Mouse (Mus musculus) liver, embryonic 16.5 days (tissue): ENCODE data around the gene Acvr1. TPM values are rescaled to one million over a fixed set of nuclear protein-coding genes. Genes with fewer than 3 reads are reported as not detected.

Experiments used
- ATAC-seq: fragments of 200-750 bp; cut with Nextera tagmentation; 2 replicates; pipeline ENCODE4 v1.8.0; 2017; ENCODE audit warnings: low read depth, mild to moderate bottlenecking, moderate number of reproducible peaks, moderate library complexity
- H3K27ac ChIP-seq: fragments of 300-500 bp; sonication (generic); 2 replicates; pipeline ENCODE4 v1.5.1; 2014; ENCODE audit warnings: mild to moderate bottlenecking, low read length
- H3K27me3 ChIP-seq: fragments of 300-500 bp; sonication (generic); 2 replicates; pipeline ENCODE4 v1.6.1; 2014; ENCODE audit warnings: low read depth, low read length, mixed read lengths; ENCODE audit not compliant: control insufficient read depth, insufficient read depth
- H3K36me3 ChIP-seq: fragments of 300-500 bp; sonication (generic); 2 replicates; pipeline ENCODE4 v1.6.1; 2014; ENCODE audit warnings: mild to moderate bottlenecking; ENCODE audit not compliant: control insufficient read depth, insufficient read depth
- H3K4me1 ChIP-seq: fragments of 300-500 bp; sonication (generic); 2 replicates; pipeline ENCODE4 v1.6.1; 2014; ENCODE audit warnings: low read depth, low read length, mixed read lengths; ENCODE audit not compliant: control insufficient read depth
- H3K4me2 ChIP-seq: fragments of 300-500 bp; sonication (generic); 2 replicates; pipeline ENCODE4 v1.6.1; 2014; ENCODE audit warnings: low read depth, low read length, mixed read lengths
- H3K4me3 ChIP-seq: fragments of 300-500 bp; sonication (generic); 2 replicates; pipeline ENCODE4 v1.5.1; 2014; ENCODE audit warnings: low read depth, mild to moderate bottlenecking, low read length
- H3K9ac ChIP-seq: fragments of 300-500 bp; sonication (generic); 2 replicates; pipeline ENCODE4 v1.6.1; 2014; ENCODE audit warnings: low read depth, low read length
- H3K9me3 ChIP-seq: fragments of 300-500 bp; sonication (generic); replicated peaks from 2 replicates; pipeline ENCODE4 v1.6.1; 2016; ENCODE audit warnings: low read length; ENCODE audit not compliant: control insufficient read depth
- WGBS: fragments of 180-500 bp; shearing (Covaris S2); extraction: QIAGEN DNeasy Blood & Tissue Kit; methylation state at CpG from one replicate; pipeline ENCODE4 v1.1.7; 2014; ENCODE audit not compliant: insufficient replicate concordance; 5-methylcytosine and 5-hydroxymethylcytosine counted together
- polyA plus RNA-seq: library from polyadenylated mRNA; unstranded; fragments of >200 nt; fragmentation: Nextera tagmentation; extraction: Ambion mirVana; gene quantifications from 2 replicates; pipeline ENCODE4 v1.2.1, GENCODE M21; 2015

Gene Acvr1
- polyA plus RNA-seq, 1 experiment from 2014 or later: 2.0 TPM

DNA sequence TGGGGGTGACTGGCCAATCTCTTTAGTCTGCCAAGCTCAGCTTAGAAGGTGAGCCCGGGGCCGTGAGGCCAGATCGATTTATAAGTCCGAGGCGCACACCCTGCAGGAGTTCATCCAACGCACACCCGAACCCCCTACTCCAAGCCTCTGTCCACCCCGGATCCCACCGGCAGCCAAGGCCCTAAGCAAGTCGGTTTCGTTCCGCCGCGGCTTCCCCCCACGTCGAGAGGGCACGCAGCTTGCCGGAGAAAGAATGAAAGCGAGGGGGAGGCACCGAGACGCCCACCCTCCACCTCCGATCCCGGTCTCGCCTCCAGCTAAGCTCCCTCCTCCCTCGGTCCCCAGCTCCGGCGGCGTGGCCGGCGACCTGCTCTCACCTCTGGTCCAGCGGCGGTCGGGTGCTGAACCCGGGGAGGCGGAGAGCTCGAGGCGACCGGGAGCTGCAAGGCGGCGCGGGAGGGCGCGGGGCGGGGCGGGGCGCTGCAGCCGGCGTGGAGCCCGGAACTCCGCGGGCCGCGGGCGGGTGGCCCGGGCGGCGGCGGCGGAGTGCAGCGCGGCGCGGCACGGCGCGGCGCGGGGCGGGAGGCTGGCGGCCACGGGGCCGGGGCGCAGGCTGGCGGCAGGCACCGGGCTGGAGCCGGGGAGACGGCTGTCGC, 419 bp downstream of the Acvr1 start:
- H3K4me2 ChIP-seq: peak overlapping the region; percentile 58
- peak; percentile 11 for ATAC-seq
- peak overlapping the region; percentile 76 for H3K27ac ChIP-seq
- no peaks in the 10 kb centered on the region for H3K36me3 ChIP-seq
- no peaks in the 10 kb centered on the region; the same call in 1 of the 2 replicates for H3K4me1 ChIP-seq
- peak overlapping the region; percentile 55 for H3K9ac ChIP-seq
- H3K4me3 ChIP-seq: peak overlapping the region; percentile 68
- peaks cover 22% of the 10 kb centered on the region for H3K27me3 ChIP-seq
- H3K9me3 ChIP-seq: no peaks in the 10 kb centered on the region
- under 1% methylated on average over 50 of the region's 78 CpGs for WGBS

DNA sequence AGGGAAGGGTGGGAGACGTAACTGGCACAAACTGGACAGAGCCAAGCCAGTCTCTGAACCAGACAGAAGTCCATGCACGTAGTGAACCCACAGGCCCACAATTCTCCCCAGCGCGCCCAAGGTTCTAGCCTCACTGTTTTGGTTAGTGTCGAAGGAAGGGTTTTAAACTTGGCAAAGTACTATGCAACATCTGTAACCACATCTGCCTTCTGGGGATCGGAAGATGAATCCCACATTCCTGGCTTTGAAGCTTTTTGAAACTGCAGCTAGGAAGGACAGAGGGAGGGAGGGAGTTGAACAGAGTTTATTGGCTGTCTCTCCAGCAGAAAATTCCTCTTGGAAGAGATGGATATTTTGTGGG, 928 bp downstream of the Acvr1 start:
- Histone ChIP-seq H3K4me3 (peak overlapping the region; percentile 68), H3K4me2 (peak overlapping the region; percentile 58), H3K27me3 (peaks cover 22% of the 10 kb centered on the region), H3K4me1 (no peaks in the 10 kb centered on the region; the same call in 1 of the 2 replicates), H3K36me3 (no peaks in the 10 kb centered on the region), H3K9me3 (no peaks in the 10 kb centered on the region), H3K9ac (peak overlapping the region; percentile 55), H3K27ac (peak overlapping the region; percentile 76)
- 31% methylated on average over 6 of the region's 6 CpGs for WGBS
- no peak for ATAC-seq

DNA sequence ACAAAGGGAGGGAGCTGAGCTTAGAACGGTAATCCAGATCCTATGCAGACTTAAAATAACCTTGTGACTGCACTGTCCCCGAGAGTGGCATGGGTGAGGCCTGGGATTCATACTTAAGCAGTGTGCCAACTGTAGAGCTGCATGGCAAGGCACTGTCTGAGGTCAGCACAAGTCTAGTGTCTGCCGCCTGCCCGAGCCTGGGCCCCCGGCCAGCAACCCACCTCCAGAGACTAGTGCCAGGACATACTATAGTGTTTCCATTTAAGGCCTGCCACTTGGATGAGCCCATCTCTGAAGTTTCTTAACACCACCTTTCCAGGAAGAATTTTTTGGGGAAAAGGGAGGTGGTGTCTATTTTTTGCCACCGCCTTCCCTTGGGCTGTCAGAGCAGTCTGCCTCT, 1.7 kb downstream of the Acvr1 start:
- 0 out of 2 replicates have a peak overlapping the region, but pooled peaks have one; percentile 18 for H3K9ac ChIP-seq
- no peak overlapping the region for H3K27ac ChIP-seq
- no peak for ATAC-seq

GRCm38 (mm10) chr2:58562137-58562536, 4.8 kb downstream of the Acvr1 start:
- Histone ChIP-seq H3K27me3 (peaks cover 13% of the 10 kb centered on the region), H3K4me3 (no peak overlapping the region), H3K36me3 (no peaks in the 10 kb centered on the region), H3K9ac (no peak overlapping the region), H3K9me3 (no peaks in the 10 kb centered on the region), H3K4me1 (peaks cover 2% of the 10 kb centered on the region; the same call in 1 of the 2 replicates), H3K4me2 (peak overlapping the region; percentile 39), H3K27ac (peak overlapping the region; percentile 61)
- 46% methylated on average over 4 of the region's 4 CpGs for WGBS
- ATAC-seq: peak; percentile 30

More for the DNA sequence above, 1.7 kb downstream of the Acvr1 start:
- Histone ChIP-seq H3K36me3 (no peaks in the 10 kb centered on the region), H3K4me1 (no peaks in the 10 kb centered on the region; the same call in 1 of the 2 replicates), H3K4me2 (peak overlapping the region; percentile 58), H3K4me3 (peak overlapping the region; percentile 68), H3K9me3 (no peaks in the 10 kb centered on the region), H3K27me3 (peaks cover 22% of the 10 kb centered on the region)
- 66% methylated on average over 6 of the region's 6 CpGs for WGBS

DNA sequence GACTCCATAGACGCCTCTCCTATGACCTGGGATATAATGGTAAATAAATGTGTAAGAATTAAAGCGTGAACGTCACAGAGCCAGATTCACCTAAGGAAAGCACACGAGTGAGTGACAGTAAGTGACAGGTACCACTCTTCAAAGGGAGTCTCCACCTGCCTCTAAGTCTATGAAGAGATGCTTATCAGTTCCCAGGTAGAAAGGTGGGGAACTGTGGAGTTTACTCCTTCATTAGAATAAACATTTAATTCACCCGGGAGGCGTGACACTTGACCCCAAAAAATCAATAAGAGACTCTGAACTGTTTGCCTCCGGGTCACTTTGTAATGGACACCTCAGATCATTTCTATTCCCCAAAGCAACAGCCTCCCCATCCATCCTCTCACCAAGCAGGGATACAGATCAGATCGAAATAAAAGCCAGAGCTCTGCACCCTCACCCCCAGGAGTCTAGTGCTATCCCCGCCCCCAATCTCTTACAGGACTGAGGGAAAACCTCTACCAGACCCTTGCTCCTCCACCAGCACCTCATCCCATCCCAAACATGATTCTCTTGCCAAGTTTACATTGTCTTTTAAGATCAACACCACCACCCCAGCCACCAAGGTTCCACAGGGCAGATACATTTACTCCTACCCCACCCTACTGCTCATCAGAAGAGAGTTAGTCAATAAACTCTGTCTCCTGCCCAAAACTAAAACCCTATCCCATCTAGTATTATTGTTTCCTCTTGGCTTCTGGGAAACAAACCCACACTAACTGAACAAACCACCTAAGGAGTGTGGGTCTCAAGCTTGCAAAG, 9.7 kb downstream of the Acvr1 start:
- peaks cover 2% of the 10 kb centered on the region; the same call in 1 of the 2 replicates for H3K4me1 ChIP-seq
- H3K9ac ChIP-seq: no peak overlapping the region
- no peaks in the 10 kb centered on the region for H3K27me3 ChIP-seq
- no peaks in the 10 kb centered on the region for H3K36me3 ChIP-seq
- H3K9me3 ChIP-seq: no peaks in the 10 kb centered on the region
- no peak overlapping the region for H3K4me3 ChIP-seq
- WGBS: 54% methylated on average over 9 of the region's 9 CpGs
- ATAC-seq: peak; percentile 62
- H3K27ac ChIP-seq: peak overlapping the region; percentile 53
- peak overlapping the region; percentile 34; the same call in 1 of the 2 replicates for H3K4me2 ChIP-seq

GRCm38 (mm10) chr2:58552296-58552695, 14.7 kb downstream of the Acvr1 start:
- Histone ChIP-seq H3K4me2 (peak overlapping the region; percentile 27), H3K4me1 (peaks cover 12% of the 10 kb centered on the region), H3K36me3 (no peaks in the 10 kb centered on the region), H3K9ac (no peak overlapping the region), H3K9me3 (no peaks in the 10 kb centered on the region), H3K27me3 (no peaks in the 10 kb centered on the region), H3K4me3 (no peak overlapping the region), H3K27ac (peak overlapping the region; percentile 53)
- ATAC-seq: no peak
- WGBS: 57% methylated on average over 3 of the region's 3 CpGs

DNA sequence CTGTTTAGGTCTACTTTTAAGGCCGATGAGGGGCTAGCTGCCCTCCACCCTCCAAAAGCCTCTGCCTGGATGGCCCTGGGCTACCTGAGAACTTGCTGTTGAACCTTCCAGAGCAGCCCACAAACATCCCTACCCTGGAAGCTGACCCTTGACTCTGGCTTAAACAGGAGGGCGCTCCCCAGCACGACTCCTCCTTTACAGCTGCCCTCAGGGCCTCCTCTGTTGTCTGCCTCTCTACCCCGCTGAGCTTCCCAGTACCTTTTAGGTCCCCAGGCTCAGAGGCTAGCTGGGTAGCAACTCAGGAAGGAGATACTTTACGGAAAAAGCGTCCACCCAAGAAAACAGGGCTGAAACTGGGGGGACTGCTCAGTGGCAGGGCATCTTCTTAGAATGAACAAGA, 15.1 kb downstream of the Acvr1 start:
- Histone ChIP-seq H3K4me1 (peaks cover 12% of the 10 kb centered on the region), H3K4me3 (no peak overlapping the region), H3K9me3 (no peaks in the 10 kb centered on the region), H3K27me3 (no peaks in the 10 kb centered on the region), H3K4me2 (peak overlapping the region; percentile 27), H3K9ac (no peak overlapping the region; the same call in 1 of the 2 replicates), H3K36me3 (no peaks in the 10 kb centered on the region), H3K27ac (peak overlapping the region; percentile 53)
- 44% methylated on average over 6 of the region's 6 CpGs for WGBS
- ATAC-seq: peak; percentile 56; the same call in 1 of the 2 replicates

DNA sequence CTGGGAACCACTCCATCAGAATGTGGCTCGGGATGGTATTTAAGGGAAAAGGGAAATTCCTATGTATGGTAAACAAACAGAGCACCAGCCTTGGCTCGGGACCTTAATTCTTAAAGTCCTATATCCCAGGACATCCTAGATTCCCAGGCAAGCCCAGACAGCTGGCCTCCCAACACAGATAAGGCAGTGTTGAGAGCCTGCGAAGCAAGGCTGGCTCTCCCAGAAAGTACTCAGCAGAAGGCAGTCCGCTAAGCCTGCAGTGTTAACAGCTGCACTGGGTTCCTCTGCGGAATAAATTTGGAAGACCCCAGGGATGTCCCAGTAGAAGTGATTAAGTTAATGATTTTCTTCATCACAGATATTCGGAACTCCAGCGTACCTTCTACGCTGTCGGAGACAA, 16.5 kb downstream of the Acvr1 start:
- H3K4me1 ChIP-seq: peaks cover 12% of the 10 kb centered on the region
- no peak overlapping the region for H3K4me2 ChIP-seq
- no peaks in the 10 kb centered on the region for H3K9me3 ChIP-seq
- ATAC-seq: no peak
- H3K27ac ChIP-seq: no peak overlapping the region
- H3K27me3 ChIP-seq: no peaks in the 10 kb centered on the region
- no peaks in the 10 kb centered on the region for H3K36me3 ChIP-seq
- 66% methylated on average over 9 of the region's 9 CpGs for WGBS
- no peak overlapping the region for H3K4me3 ChIP-seq
- H3K9ac ChIP-seq: no peak overlapping the region

DNA sequence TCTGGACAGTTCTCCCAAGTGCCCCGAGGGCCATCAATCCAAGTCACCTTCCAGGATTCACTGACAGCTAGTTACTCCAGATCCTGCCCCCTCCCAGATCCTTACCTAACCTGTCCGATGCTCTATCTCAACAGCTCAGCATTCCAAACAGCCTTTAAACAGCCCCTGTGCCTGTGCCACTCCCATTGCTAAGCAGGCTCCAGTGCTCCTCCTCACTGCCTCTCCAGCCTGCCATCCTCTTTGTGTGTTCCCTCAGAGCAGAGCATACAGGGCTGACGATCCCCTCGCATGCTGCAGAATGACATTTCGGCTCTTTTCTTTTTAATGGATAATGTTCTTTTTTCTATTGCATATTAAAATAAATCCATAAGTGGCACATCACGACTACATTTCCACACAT, 17.0 kb downstream of the Acvr1 start:
- 43% methylated on average over 6 of the region's 6 CpGs for WGBS
- Histone ChIP-seq H3K4me3 (no peak overlapping the region), H3K4me1 (peaks cover 12% of the 10 kb centered on the region), H3K27me3 (no peaks in the 10 kb centered on the region), H3K36me3 (no peaks in the 10 kb centered on the region), H3K9ac (no peak overlapping the region), H3K4me2 (no peak overlapping the region), H3K9me3 (no peaks in the 10 kb centered on the region), H3K27ac (no peak overlapping the region)
- no peak for ATAC-seq
